Mouse (Mus musculus): ENCODE results near the gene Riox1.

DNA sequence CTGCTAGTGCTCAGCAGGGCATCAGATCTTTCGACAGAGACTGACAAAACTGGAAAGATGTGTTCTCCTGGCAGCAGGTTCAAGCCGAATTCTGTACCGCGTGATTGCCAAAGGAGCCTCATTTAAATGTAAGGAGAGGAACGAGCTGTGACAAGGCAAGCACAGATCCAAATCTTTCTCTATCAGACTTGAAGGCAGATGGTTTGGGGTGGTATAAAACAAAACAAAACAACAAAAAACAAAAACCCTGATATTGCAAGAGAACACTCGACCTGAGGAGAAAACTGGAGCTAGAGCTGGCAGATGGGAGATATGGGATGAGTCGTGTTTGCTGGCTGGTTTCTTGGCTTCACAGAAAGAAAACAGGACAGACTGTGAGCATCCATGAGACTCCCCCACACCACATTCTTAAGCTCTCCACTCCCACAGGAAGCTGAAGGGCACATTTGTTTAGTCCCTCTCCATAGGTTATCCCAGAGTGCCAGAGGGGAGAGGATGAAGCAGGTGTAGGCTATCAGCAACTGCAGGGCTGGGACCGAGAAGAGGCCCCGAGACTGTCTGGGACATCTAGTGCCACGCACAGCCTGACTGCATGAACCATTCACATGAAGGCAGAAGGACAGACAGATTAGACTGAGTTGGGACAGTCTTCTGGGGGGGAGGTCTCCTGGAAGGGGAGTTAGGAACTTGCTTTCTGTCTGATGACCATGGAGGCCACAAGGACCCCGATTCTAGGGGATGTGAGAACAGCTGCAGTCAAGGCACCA is 48.1 kb downstream of the Riox1 start:
- TF ChIP-seq CTCF (IDR thresholded peaks at IDR 0.05; ENCODE audit: extremely low read depth, insufficient read depth, low read length) (no peak), POLR2A (IDR thresholded peaks at IDR 0.05; ENCODE audit: extremely low read depth, insufficient read depth, low read length) (no peak)
